Mouse (Mus musculus): ENCODE measurements around the gene Zcchc2.

GRCm38 (mm10) chr1:106019854-106020253, 29.6 kb downstream of the Zcchc2 start:
- TF ChIP-seq GATA1 (IDR thresholded peaks at IDR 0.05; ENCODE audit: borderline replicate concordance, low read length): no peak
- TF ChIP-seq FLI1 (IDR thresholded peaks at IDR 0.05; ENCODE audit: low read length): no peak

Measured in megakaryocyte, embryonic 14.5 days (primary cell).